Mouse (Mus musculus) heart, adult 2 months (tissue): ENCODE measurements around the gene Gm21969. TPM values are rescaled to one million over a fixed set of nuclear protein-coding genes. Genes with fewer than 3 reads are reported as not detected.
A peak's percentile ranks its signal among the peaks of the same experiment; 100 is the strongest.

Experiments used
- DNase-seq, 2 experiments: peaks; one replicate each; pipeline ENCODE4 v3.0.0; 2021
- H3K27ac ChIP-seq: fragments of 200-600 bp; 2 replicates; pipeline ENCODE4 v1.8.1; 2022
- H3K27me3 ChIP-seq: fragments of 200-500 bp; 2 replicates; pipeline ENCODE4 v1.6.1; 2012; ENCODE audit warnings: mild to moderate bottlenecking, low read length, inconsistent platforms, mixed read lengths; ENCODE audit not compliant: control insufficient read depth, insufficient read depth
- H3K36me3 ChIP-seq: fragments of 200-500 bp; 2 replicates; pipeline ENCODE4 v1.6.1; 2012; ENCODE audit warnings: low read length, inconsistent platforms; ENCODE audit not compliant: control insufficient read depth, insufficient read depth
- H3K4me1 ChIP-seq: fragments of 200-500 bp; 2 replicates; pipeline ENCODE4 v1.6.1; 2011; ENCODE audit warnings: low read length; ENCODE audit not compliant: control insufficient read depth, insufficient read depth
- H3K4me3 ChIP-seq: fragments of 200-600 bp; 2 replicates; pipeline ENCODE4 v1.8.1; 2022
- H3K79me2 ChIP-seq: fragments of 200-500 bp; replicated peaks from 2 replicates; pipeline ENCODE4 v1.6.1; 2012; ENCODE audit warnings: mild to moderate bottlenecking, inconsistent platforms, low read length, moderate library complexity, mixed read lengths; ENCODE audit not compliant: control insufficient read depth, insufficient read depth
- H3K9ac ChIP-seq: fragments of 200-500 bp; 2 replicates; pipeline ENCODE4 v1.6.1; 2012; ENCODE audit warnings: low read depth, mild to moderate bottlenecking, control low read depth, inconsistent platforms, low read length, mixed read lengths
- CTCF ChIP-seq: fragments of 200-600 bp; IDR thresholded peaks from 2 replicates; pipeline ENCODE4 v1.8.1; 2022; ENCODE audit warnings: antibody characterized with exemption, mild to moderate bottlenecking, moderate library complexity
- EP300 ChIP-seq: fragments of 200-500 bp; IDR thresholded peaks from 2 replicates; pipeline ENCODE4 v1.6.1; 2011; ENCODE audit warnings: low read depth, low read length, control low read depth; ENCODE audit not compliant: insufficient read depth
- POLR2A ChIP-seq: fragments of 200-500 bp; IDR thresholded peaks from 2 replicates; pipeline ENCODE4 v1.6.1; 2011; ENCODE audit warnings: mild to moderate bottlenecking, low read depth, low read length, control low read depth; ENCODE audit not compliant: insufficient read depth
- WGBS: fragments of 180-500 bp; shearing (Covaris S2); methylation state at CpG from one replicate; pipeline ENCODE4 v1.1.7; 2018; 5-methylcytosine and 5-hydroxymethylcytosine counted together
- intact Hi-C: fragments of 180-260 bp; cut with DNase I; formaldehyde crosslinking; loops from one replicate; pipeline ENCODE4 v1.15.1; 2025
- polyA plus RNA-seq: library from polyadenylated mRNA; depleted of rRNA; stranded (reverse); fragments of >200 nt; gene quantifications from 2 replicates; pipeline ENCODE4 v1.2.3, GENCODE M21; 2012
- total RNA-seq, 2 experiments: library from RNA; stranded (reverse); gene quantifications; 2 replicates each; pipeline ENCODE4 v1.2.3; 2021

The Gm21969 gene
- total and polyA plus RNA-seq, 3 experiments = not detected

GRCm38 (mm10) chr4:139597286-139598284 is 5.4 kb upstream of the Gm21969 start:
- Histone ChIP-seq H3K4me1 (peaks cover 39% of the 10 kb centered on the region), H3K9ac (peak overlapping the region; percentile 29), H3K27ac (peak overlapping the region; percentile 83), H3K4me3 (no peak overlapping the region), H3K79me2 (peaks cover 4% of the 10 kb centered on the region; the same call in 1 of the 2 replicates), H3K27me3 (no peaks in the 10 kb centered on the region), H3K36me3 (no peaks in the 10 kb centered on the region)
- intact Hi-C loops = loop anchor here (2.0 kb wide), 1 partner anchor 17 kb away; no protein-coding TSS in a partner anchor
- TF ChIP-seq CTCF (no peak), EP300 (no peak), POLR2A (no peak)
- WGBS = 37% methylated on average over 20 of the region's 20 CpGs
- DNase-seq = no peak

GRCm38 (mm10) chr4:139598356-139598755 is 4.6 kb upstream of the Gm21969 start:
- peak overlapping the region; percentile 83 for H3K27ac ChIP-seq
- 13% methylated on average over 13 of the region's 13 CpGs for WGBS

GRCm38 (mm10) chr4:139598950-139599518 is 4.0 kb upstream of the Gm21969 start:
- Histone ChIP-seq H3K36me3 (no peaks in the 10 kb centered on the region), H3K27ac (peak overlapping the region; percentile 83), H3K27me3 (no peaks in the 10 kb centered on the region), H3K4me1 (peaks cover 43% of the 10 kb centered on the region), H3K79me2 (peaks cover 4% of the 10 kb centered on the region; the same call in 1 of the 2 replicates), H3K4me3 (peak overlapping the region; percentile 21), H3K9ac (peak overlapping the region; percentile 12)
- DNase-seq = peak; percentile 84 to 88
- WGBS = 0% methylated on average over 12 of the region's 12 CpGs
- intact Hi-C loops = loop anchor here (2.0 kb wide), 1 partner anchor 18 kb away; no protein-coding TSS in a partner anchor
- peak; percentile 35 for TF ChIP-seq CTCF
- no peak for TF ChIP-seq EP300
- TF ChIP-seq POLR2A = no peak; the same call in 1 of the 2 replicates

More at GRCm38 (mm10) chr4:139598356-139598755, 4.6 kb upstream of the Gm21969 start:
- H3K36me3 ChIP-seq = no peaks in the 10 kb centered on the region
- no peaks in the 10 kb centered on the region for H3K27me3 ChIP-seq
- H3K4me3 ChIP-seq = peak overlapping the region; percentile 21
- intact Hi-C loops = loop anchor here (2.0 kb wide), 1 partner anchor 18 kb away; no protein-coding TSS in a partner anchor
- H3K79me2 ChIP-seq = peaks cover 4% of the 10 kb centered on the region; the same call in 1 of the 2 replicates
- H3K4me1 ChIP-seq = peaks cover 44% of the 10 kb centered on the region
- TF ChIP-seq POLR2A = no peak
- no peak for TF ChIP-seq EP300
- no peak for TF ChIP-seq CTCF
- H3K9ac ChIP-seq = 0 out of 2 replicates have a peak overlapping the region, but pooled peaks have one; percentile 8
- DNase-seq = no peak

- peaks cover 32% of the 10 kb centered on the region for H3K4me1 ChIP-seq
- TF ChIP-seq POLR2A (no peak), CTCF (no peak)
- DNase-seq = peak in 1 of 2 experiments; percentile 39
Observed at GRCm38 (mm10) chr4:139601519-139602356, 1.2 kb upstream of the Gm21969 start.

GRCm38 (mm10) chr4:139605216-139605615 is 2.2 kb downstream of the Gm21969 start:
- Histone ChIP-seq H3K27ac (no peak overlapping the region), H3K9ac (no peak overlapping the region), H3K79me2 (no peaks in the 10 kb centered on the region), H3K4me1 (peaks cover 18% of the 10 kb centered on the region), H3K36me3 (no peaks in the 10 kb centered on the region), H3K27me3 (no peaks in the 10 kb centered on the region), H3K4me3 (no peak overlapping the region)
- WGBS = 82% methylated on average over 11 of the region's 11 CpGs
- DNase-seq = no peak
- TF ChIP-seq POLR2A = no peak
- no peak for TF ChIP-seq EP300
- no peak for TF ChIP-seq CTCF
- intact Hi-C loops = no loop called here

More at GRCm38 (mm10) chr4:139601519-139602356, 1.2 kb upstream of the Gm21969 start:
- intact Hi-C loops = no loop called here
- no peaks in the 10 kb centered on the region for H3K79me2 ChIP-seq
- H3K27me3 ChIP-seq = no peaks in the 10 kb centered on the region
- H3K27ac ChIP-seq = peak overlapping the region; percentile 84
- H3K36me3 ChIP-seq = no peaks in the 10 kb centered on the region
- peak overlapping the region; percentile 24; the same call in 1 of the 2 replicates for H3K9ac ChIP-seq
- H3K4me3 ChIP-seq = no peak overlapping the region
- 29% methylated on average over 7 of the region's 7 CpGs for WGBS
